ENCODE assay signal across 8 mouse cellular contexts in genomic region chr5:48889395-48890194, GRCm38 (mm10).
DNase-seq lines count a peak whose midpoint lies in the region; ATAC-seq lines count a peak whose summit lies in the region.
"Had no signal": no experiment of that assay in that cellular context is flagged by ENCODE, and none has a peak within 500 bp of the region (broad histone marks: within the 10 kb centered on the region; RNA-seq: fewer than 3 reads in every experiment).

No protein-coding gene starts in this region.

- no peak overlapping the region for H3K9ac ChIP-seq in intestine, embryonic 15.5 days
- H3K9ac ChIP-seq: liver, embryonic 15.5 days had no signal

- peak; percentile 45 for DNase-seq in Muller cell, postnatal 12 days (ENCODE audit: inconsistent ontology term)
- peak; percentile 28 for DNase-seq in ZHBTc4 (ENCODE audit: low read depth, low spot score)
- peak; percentile 46 for DNase-seq in embryo, embryonic 9.5 days (ENCODE audit: extremely low spot score)
- peak; percentile 2 for DNase-seq in lung, postnatal 10 days
- peak; percentile 8 for DNase-seq in right cerebral cortex, postnatal 25 days
- DNase-seq in gastrocnemius, adult 8-10 months (ENCODE audit: low spot score in 2 of 2): no peak

- peak overlapping the region; percentile 60 for H3K4me2 ChIP-seq in intestine, embryonic 15.5 days (replicated peaks)
- H3K4me2 ChIP-seq: liver, embryonic 15.5 days had no signal

- H3K27ac ChIP-seq in intestine, embryonic 15.5 days: no peak overlapping the region
- H3K27ac ChIP-seq: liver, embryonic 15.5 days had no signal

- H3K27me3 ChIP-seq in intestine, embryonic 15.5 days (replicated peaks): no peaks in the 10 kb centered on the region
- H3K27me3 ChIP-seq: liver, embryonic 15.5 days had no signal

- H3K36me3 ChIP-seq in intestine, embryonic 15.5 days: no peaks in the 10 kb centered on the region
- H3K36me3 ChIP-seq: liver, embryonic 15.5 days had no signal

- peak overlapping the region; percentile 20 for H3K4me3 ChIP-seq in intestine, embryonic 15.5 days (replicated peaks)
- H3K4me3 ChIP-seq: liver, embryonic 15.5 days had no signal

- no peaks in the 10 kb centered on the region for H3K4me1 ChIP-seq in intestine, embryonic 15.5 days (replicated peaks)
- H3K4me1 ChIP-seq: liver, embryonic 15.5 days had no signal

- whole genome bisulfite sequencing in intestine, embryonic 15.5 days: 9% methylated on average over 18 of the region's 18 CpGs

- ATAC-seq in intestine, embryonic 15.5 days: peak; percentile 69

- H3K9me3 ChIP-seq in intestine, embryonic 15.5 days: no peaks in the 10 kb centered on the region
- H3K9me3 ChIP-seq: liver, embryonic 15.5 days had no signal

Comparison
In these comparisons a context has a peak if more than half of its experiments do, and no peak if none do; other contexts are left out.
1. DNase-seq: peak in Muller cell, postnatal 12 days (single experiment), ZHBTc4 (single experiment), embryo, embryonic 9.5 days (single experiment), lung, postnatal 10 days (single experiment) and right cerebral cortex, postnatal 25 days (single experiment); none in gastrocnemius, adult 8-10 months (0 of 2).